Mouse (Mus musculus): Measurements from ENCODE around the gene Fam71e1.

- TF ChIP-seq CTCF (conservative IDR thresholded peaks at IDR 0.05; ENCODE audit: low read length) (no peak), POU5F1 (IDR thresholded peaks at IDR 0.05; ENCODE audit: borderline replicate concordance, low read length) (no peak)
Measured at GRCm38 (mm10) chr7:44526414-44527154, 30.2 kb downstream of the Fam71e1 start.
